ENCODE assay signal across 8 mouse cellular contexts in the genomic region with DNA sequence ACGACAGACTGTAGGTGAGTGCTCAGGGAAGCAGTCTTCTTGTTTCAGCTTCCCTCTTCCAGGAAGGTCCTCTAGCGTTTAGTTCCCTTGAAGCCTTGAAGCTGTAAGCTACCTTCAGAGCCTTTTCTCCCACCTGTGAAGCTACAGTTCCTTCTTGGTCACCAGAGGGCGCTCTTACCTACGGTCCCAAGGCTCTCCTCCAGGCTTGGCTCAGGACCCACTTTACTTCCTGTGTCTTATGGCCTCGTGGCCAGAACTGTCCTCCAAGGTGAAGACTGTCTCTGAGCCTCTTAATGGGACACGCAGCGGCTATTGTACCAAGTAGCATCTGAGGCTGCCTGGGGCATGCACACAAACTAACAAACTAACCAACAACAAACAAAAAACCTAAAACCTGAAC. TPM values are rescaled to one million over a fixed set of nuclear protein-coding genes. Genes with fewer than 3 reads are reported as not detected.
A peak's percentile ranks its signal among the peaks of the same experiment; 100 is the strongest.
DNase-seq lines count a peak whose midpoint lies in the region; ATAC-seq and TF ChIP-seq lines count a peak whose summit lies in the region.
"Had no signal": no experiment of that assay in that cellular context is flagged by ENCODE, and none has a peak within 500 bp of the region (broad histone marks: within the 10 kb centered on the region; RNA-seq: fewer than 3 reads in every experiment).

No protein-coding gene starts in this region.

- no peak for ATAC-seq in liver, embryonic 11.5 days (replicated peaks; ENCODE audit: low FRiP score)
- peak; percentile 57 for ATAC-seq in common myeloid progenitor, adult 5-6 weeks (replicated peaks; ENCODE audit: low read depth, poor library complexity, severe bottlenecking)

- no peak for TF ChIP-seq POLR2A in liver, adult 2 months (IDR thresholded peaks at IDR 0.05; ENCODE audit: extremely low read depth, insufficient read depth, low read length)

- WGBS in liver, adult 2 months: 10% methylated on average over 7 of the region's 7 CpGs
- WGBS in liver, embryonic 11.5 days: 7% methylated on average over 7 of the region's 7 CpGs

- H3K4me3 ChIP-seq in liver, adult 2 months (ENCODE audit: insufficient read depth, low read depth, low read length): no peak overlapping the region
- H3K4me3 ChIP-seq in liver, embryonic 11.5 days (ENCODE audit: low read depth, low read length): no peak overlapping the region
- H3K4me3 ChIP-seq: hindbrain, embryonic 15.5 days had no signal

- H3K9ac ChIP-seq in liver, adult 2 months (ENCODE audit: low read depth, low read length): no peak overlapping the region
- H3K9ac ChIP-seq in liver, embryonic 11.5 days (ENCODE audit: low read depth, low read length): no peak overlapping the region
- H3K9ac ChIP-seq: hindbrain, embryonic 15.5 days had no signal

- no peak overlapping the region for H3K27ac ChIP-seq in liver, adult 2 months (replicated peaks; ENCODE audit: insufficient read depth, low read depth, low read length)
- no peak overlapping the region for H3K27ac ChIP-seq in liver, embryonic 11.5 days (ENCODE audit: low read depth, low read length)
- H3K27ac ChIP-seq: hindbrain, embryonic 15.5 days had no signal

- peak; percentile 51 for DNase-seq in liver, adult 2 months (ENCODE audit: extremely low read depth, low read depth, low spot score)
- no peak for DNase-seq in liver, embryonic 11.5 days (ENCODE audit: low spot score)
- peak; percentile 56 for DNase-seq in WW6 (ENCODE audit: low read depth, low spot score)
- DNase-seq in kidney, adult 18-20 months: peak; percentile 48
- peak; percentile 66 for DNase-seq in lung, postnatal 14 days
- peak; percentile 65 for DNase-seq in skeletal muscle tissue, adult 2 months (ENCODE audit: low read depth, low spot score)

- no peak overlapping the region for H3K4me2 ChIP-seq in liver, embryonic 11.5 days

- peak; percentile 81 for TF ChIP-seq CTCF in liver, adult 2 months (IDR thresholded peaks at IDR 0.05; ENCODE audit: low read depth, low read length)

- H3K36me3 ChIP-seq in liver, adult 2 months (ENCODE audit: control insufficient read depth, insufficient read depth, low read length): no peaks in the 10 kb centered on the region
- no peaks in the 10 kb centered on the region for H3K36me3 ChIP-seq in liver, embryonic 11.5 days (ENCODE audit: control insufficient read depth, insufficient read depth, low read length)
- H3K36me3 ChIP-seq: hindbrain, embryonic 15.5 days had no signal

- H3K4me1 ChIP-seq in liver, adult 2 months (ENCODE audit: control insufficient read depth, insufficient read depth, low read length): no peaks in the 10 kb centered on the region
- peaks cover 11% of the 10 kb centered on the region for H3K4me1 ChIP-seq in liver, embryonic 11.5 days (replicated peaks; ENCODE audit: control insufficient read depth, insufficient read depth, low read length)

- no peaks in the 10 kb centered on the region for H3K79me2 ChIP-seq in liver, adult 2 months (ENCODE audit: control insufficient read depth, insufficient read depth, low read length)

- H3K9me3 ChIP-seq in liver, embryonic 11.5 days (ENCODE audit: control insufficient read depth, low read length): no peaks in the 10 kb centered on the region
- H3K9me3 ChIP-seq: hindbrain, embryonic 15.5 days had no signal

- peaks cover 4% of the 10 kb centered on the region; the same call in 1 of the 2 replicates for H3K27me3 ChIP-seq in liver, adult 2 months (ENCODE audit: control insufficient read depth, insufficient read depth, low read length)
- peaks cover 16% of the 10 kb centered on the region for H3K27me3 ChIP-seq in liver, embryonic 11.5 days (replicated peaks; ENCODE audit: control insufficient read depth, insufficient read depth, low read length)
- H3K27me3 ChIP-seq: hindbrain, embryonic 15.5 days had no signal

RNA-seq across cellular contexts. Expression of a gene that starts 26.7 kb away (rescaled TPM):
- 0.09 TPM in 1 of 2 replicates, not detected in the other for total RNA-seq in liver, adult 2 months (2014; rRNA removed)
- 0.13 TPM in 1 of 2 replicates, not detected in the other for polyA plus RNA-seq in liver, adult 2 months (2012; rRNA removed)
- polyA plus RNA-seq in liver, embryonic 11.5 days (2014; fragmentation: Nextera tagmentation; extraction: Ambion mirVana): 0.09 and 0.10 TPM in 2 replicates
- total RNA-seq in common myeloid progenitor, adult 5-6 weeks (2017): not detected in 2 replicates
